Mouse (Mus musculus) spleen, adult 2 months (tissue): ENCODE data around the gene Pygl. TPM values are rescaled to one million over a fixed set of nuclear protein-coding genes. Genes with fewer than 3 reads are reported as not detected.

Experiments
- DNase-seq, 2 experiments: peaks; one replicate each; pipeline versions ENCODE4 v3.0.0 to v3.0.0-alpha.2; 2012 to 2021; ENCODE audit warnings: low spot score in 2 of 2, low read depth in 1 of 2
- H3K27ac ChIP-seq: fragments of 200-500 bp; 2 replicates; pipeline ENCODE4 v1.5.1; 2012; ENCODE audit warnings: low read length, inconsistent platforms; ENCODE audit not compliant: insufficient read depth
- H3K27me3 ChIP-seq: fragments of 200-500 bp; 2 replicates; pipeline ENCODE4 v1.6.1; 2012; ENCODE audit warnings: mild to moderate bottlenecking, moderate library complexity, low read length, inconsistent platforms; ENCODE audit not compliant: control insufficient read depth, insufficient read depth
- H3K36me3 ChIP-seq: fragments of 200-500 bp; 2 replicates; pipeline ENCODE4 v1.6.1; 2012; ENCODE audit warnings: mild to moderate bottlenecking, low read length, inconsistent platforms; ENCODE audit not compliant: control insufficient read depth, insufficient read depth
- H3K4me1 ChIP-seq: fragments of 200-500 bp; 2 replicates; pipeline ENCODE4 v1.6.1; 2011; ENCODE audit warnings: inconsistent platforms; ENCODE audit not compliant: control insufficient read depth, insufficient read depth, insufficient read length
- H3K4me3 ChIP-seq: fragments of 200-500 bp; 2 replicates; pipeline ENCODE4 v1.5.1; 2011; ENCODE audit warnings: mild to moderate bottlenecking, inconsistent platforms; ENCODE audit not compliant: insufficient read depth, insufficient read length; ENCODE audit errors: extremely low read depth
- CTCF ChIP-seq: fragments of 200-500 bp; IDR thresholded peaks from 2 replicates; pipeline ENCODE4 v1.5.1; 2011; ENCODE audit warnings: mild to moderate bottlenecking, inconsistent platforms; ENCODE audit not compliant: insufficient read depth, insufficient read length, insufficient replicate concordance; ENCODE audit errors: extremely low read depth
- POLR2A ChIP-seq: fragments of 200-500 bp; IDR thresholded peaks from 2 replicates; pipeline ENCODE4 v1.6.1; 2011; ENCODE audit warnings: low read depth, low read length, inconsistent platforms
- WGBS: fragments of 180-500 bp; shearing (Covaris S2); methylation state at CpG from one replicate; pipeline ENCODE4 v1.1.7; 2018; 5-methylcytosine and 5-hydroxymethylcytosine counted together
- polyA plus RNA-seq: library from polyadenylated mRNA; depleted of rRNA; stranded (reverse); fragments of >200 nt; gene quantifications from 2 replicates; pipeline ENCODE4 v1.2.3, GENCODE M21; 2012; rRNA removed

Gene Pygl
- polyA plus RNA-seq, 1 experiment: 12.9 TPM

GRCm38 (mm10) chr12:70140993-70141576 lies 90.2 kb downstream of the Pygl start:
- 84% methylated on average over 5 of the region's 5 CpGs for WGBS
- DNase-seq: no peak
- no peaks in the 10 kb centered on the region for H3K36me3 ChIP-seq
- no peak overlapping the region for H3K4me3 ChIP-seq
- H3K27me3 ChIP-seq: no peaks in the 10 kb centered on the region
- TF ChIP-seq CTCF: no peak
- TF ChIP-seq POLR2A: no peak
- no peak overlapping the region for H3K27ac ChIP-seq
- H3K4me1 ChIP-seq: peaks cover 11% of the 10 kb centered on the region; the same call in 1 of the 2 replicates

Other genes with a start within 250 kb of the Pygl start
- 9.3 and 11.4 TPM in 2 replicates for gene Sav1, start 244.5 kb downstream of the Pygl start, polyA plus RNA-seq
- gene Nin, start 117.8 kb downstream of the Pygl start, polyA plus RNA-seq: 11.5 and 14.1 TPM in 2 replicates
- not detected in 2 replicates for gene Abhd12b, start 77.3 kb downstream of the Pygl start, polyA plus RNA-seq
- 0.02 TPM in 1 of 2 replicates, not detected in the other for gene Trim9, start 116.1 kb upstream of the Pygl start, polyA plus RNA-seq
- gene Tmx1, start 221.6 kb upstream of the Pygl start, polyA plus RNA-seq: 4.4 and 5.3 TPM in 2 replicates